ENCODE assay signal across 11 mouse cellular contexts in the genomic region with DNA sequence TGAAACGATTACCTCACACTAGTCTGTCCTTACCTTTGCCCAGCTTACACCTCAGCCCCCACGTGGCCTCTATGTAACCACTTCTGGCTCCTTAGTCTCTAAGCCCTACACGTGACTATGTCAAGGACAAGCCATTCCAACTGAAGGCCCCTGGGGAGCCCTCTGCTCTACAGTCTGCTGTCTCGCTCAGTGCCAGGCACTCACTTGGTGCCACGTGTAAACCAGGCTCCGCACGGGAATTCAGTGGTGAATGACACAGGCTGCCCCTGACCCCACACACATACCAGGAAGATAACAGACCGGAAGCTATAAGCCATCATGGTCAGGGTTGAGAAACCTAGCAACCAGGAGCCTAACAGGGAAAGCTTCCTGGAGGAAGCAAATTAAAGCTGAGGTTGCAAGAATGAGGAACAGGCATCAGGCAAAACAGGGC. TPM values are rescaled to one million over a fixed set of nuclear protein-coding genes. Genes with fewer than 3 reads are reported as not detected.
DNase-seq lines count a peak whose midpoint lies in the region; ATAC-seq and TF ChIP-seq lines count a peak whose summit lies in the region.
"Had no signal": no experiment of that assay in that cellular context is flagged by ENCODE, and none has a peak within 500 bp of the region (broad histone marks: within the 10 kb centered on the region; RNA-seq: fewer than 3 reads in every experiment).

No protein-coding gene starts in this region.

- no peak overlapping the region for H3K27ac ChIP-seq in heart, embryonic 15.5 days
- H3K27ac ChIP-seq in intestine, embryonic 15.5 days: no peak overlapping the region
- no peak overlapping the region for H3K27ac ChIP-seq in lung, postnatal 0 days (ENCODE audit: low read length)
- H3K27ac ChIP-seq: midbrain, embryonic 12.5 days had no signal

- 25% methylated on average over 8 of the region's 8 CpGs for WGBS in heart, embryonic 15.5 days
- WGBS in intestine, embryonic 15.5 days: 40% methylated on average over 8 of the region's 8 CpGs
- WGBS in lung, postnatal 0 days: 32% methylated on average over 8 of the region's 8 CpGs

- no peaks in the 10 kb centered on the region for H3K9me3 ChIP-seq in heart, embryonic 15.5 days (replicated peaks)
- H3K9me3 ChIP-seq in E14TG2a.4 (ENCODE audit: low read length): no peaks in the 10 kb centered on the region
- no peaks in the 10 kb centered on the region for H3K9me3 ChIP-seq in intestine, embryonic 15.5 days
- H3K9me3 ChIP-seq in lung, postnatal 0 days (ENCODE audit: low read length): no peaks in the 10 kb centered on the region

- H3K9ac ChIP-seq in heart, embryonic 15.5 days: no peak overlapping the region
- H3K9ac ChIP-seq in intestine, embryonic 15.5 days: no peak overlapping the region
- H3K9ac ChIP-seq in lung, postnatal 0 days (replicated peaks; ENCODE audit: low read depth): no peak overlapping the region
- H3K9ac ChIP-seq: midbrain, embryonic 12.5 days had no signal

- no peaks in the 10 kb centered on the region for H3K27me3 ChIP-seq in heart, embryonic 15.5 days
- no peaks in the 10 kb centered on the region for H3K27me3 ChIP-seq in E14TG2a.4 (ENCODE audit: insufficient read depth, low read length)
- no peaks in the 10 kb centered on the region for H3K27me3 ChIP-seq in intestine, embryonic 15.5 days (replicated peaks)
- no peaks in the 10 kb centered on the region for H3K27me3 ChIP-seq in lung, postnatal 0 days (replicated peaks; ENCODE audit: insufficient read depth, low read length)

- no peak for DNase-seq in heart, adult 18-20 months
- DNase-seq in lung, postnatal 0 days (ENCODE audit: low spot score): peak; percentile 91
- no peak for DNase-seq in cerebellum, postnatal 25 days
- no peak for DNase-seq in frontal cortex, adult 2 months (ENCODE audit: extremely low spot score in 1 of 2, low spot score in 1 of 2)
- DNase-seq in embryo, embryonic 11 days: no peak

- no peak overlapping the region for H3K4me2 ChIP-seq in heart, embryonic 15.5 days
- no peak overlapping the region for H3K4me2 ChIP-seq in intestine, embryonic 15.5 days (replicated peaks)
- no peak overlapping the region for H3K4me2 ChIP-seq in lung, postnatal 0 days (replicated peaks; ENCODE audit: low read depth, low read length)
- H3K4me2 ChIP-seq: midbrain, embryonic 12.5 days had no signal

- TF ChIP-seq EP300 in lung, postnatal 0 days (IDR thresholded peaks at IDR 0.05): no peak

- peak; percentile 42 for ATAC-seq in heart, embryonic 15.5 days (replicated peaks; ENCODE audit: insufficient number of reproducible peaks, insufficient read depth, low FRiP score, low read depth)
- ATAC-seq in intestine, embryonic 15.5 days: peak; percentile 89
- peak; percentile 98 for ATAC-seq in lung, postnatal 0 days

- peaks cover 12% of the 10 kb centered on the region for H3K4me1 ChIP-seq in heart, embryonic 15.5 days (replicated peaks)
- peaks cover 61% of the 10 kb centered on the region for H3K4me1 ChIP-seq in E14TG2a.4 (replicated peaks; ENCODE audit: low read depth, low read length)
- H3K4me1 ChIP-seq in intestine, embryonic 15.5 days (replicated peaks): peaks cover 21% of the 10 kb centered on the region
- peaks cover 7% of the 10 kb centered on the region for H3K4me1 ChIP-seq in lung, postnatal 0 days (ENCODE audit: insufficient read depth, low read depth, low read length)
- H3K4me1 ChIP-seq: midbrain, embryonic 12.5 days had no signal

- TF ChIP-seq CTCF in E14TG2a.4 (conservative IDR thresholded peaks at IDR 0.05; ENCODE audit: low read length): no peak
- no peak for TF ChIP-seq CTCF in lung, postnatal 0 days (IDR thresholded peaks at IDR 0.05)

- no peak overlapping the region for H3K4me3 ChIP-seq in heart, embryonic 15.5 days
- H3K4me3 ChIP-seq in E14TG2a.4 (replicated peaks; ENCODE audit: low read length): peak overlapping the region; percentile 32; the same call in 1 of the 2 replicates
- H3K4me3 ChIP-seq in intestine, embryonic 15.5 days (replicated peaks): no peak overlapping the region
- H3K4me3 ChIP-seq in lung, postnatal 0 days (ENCODE audit: low read depth, low read length): no peak overlapping the region
- H3K4me3 ChIP-seq: midbrain, embryonic 12.5 days had no signal

- H3K36me3 ChIP-seq in heart, embryonic 15.5 days: no peaks in the 10 kb centered on the region
- H3K36me3 ChIP-seq in E14TG2a.4 (ENCODE audit: insufficient read depth, low read length): no peaks in the 10 kb centered on the region
- H3K36me3 ChIP-seq in intestine, embryonic 15.5 days: no peaks in the 10 kb centered on the region
- no peaks in the 10 kb centered on the region for H3K36me3 ChIP-seq in lung, postnatal 0 days (ENCODE audit: insufficient read depth, low read length)
- H3K36me3 ChIP-seq: midbrain, embryonic 12.5 days had no signal

RNA-seq across cellular contexts. Expression of a gene that starts 20.6 kb away (rescaled TPM):
- polyA plus RNA-seq in heart, embryonic 15.5 days (2015; fragmentation: Nextera tagmentation; extraction: Ambion mirVana): 0.53 and 0.70 TPM in 2 replicates
- 1 to 10 TPM; 3.1 to 3.7 TPM for total RNA-seq in heart, adult 18-20 months (2021)
- 2.0 and 2.3 TPM in 2 replicates for polyA plus RNA-seq in intestine, embryonic 15.5 days (2015; fragmentation: Nextera tagmentation; extraction: Ambion mirVana)
- 0.79 and 0.83 TPM in 2 replicates for polyA plus RNA-seq in lung, postnatal 0 days (2015; fragmentation: Nextera tagmentation; extraction: Ambion mirVana)
- 5.2 and 5.6 TPM in 2 replicates for polyA plus RNA-seq in frontal cortex, adult 2 months (2012; rRNA removed)
- total RNA-seq: MEL; neutrophil, adult 5-6 weeks had no signal

RNA-seq across cellular contexts. Expression of a gene that starts 46.3 kb away (rescaled TPM):
- polyA plus RNA-seq in heart, embryonic 15.5 days (2015; fragmentation: Nextera tagmentation; extraction: Ambion mirVana): 2.7 and 4.2 TPM in 2 replicates
- total RNA-seq in heart, adult 18-20 months (2021): 1 to 10 TPM; 6.2 to 6.6 TPM
- polyA plus RNA-seq in intestine, embryonic 15.5 days (2015; fragmentation: Nextera tagmentation; extraction: Ambion mirVana): 6.7 and 7.2 TPM in 2 replicates
- polyA plus RNA-seq in lung, postnatal 0 days (2015; fragmentation: Nextera tagmentation; extraction: Ambion mirVana): 9.7 and 10.3 TPM in 2 replicates
- 2.3 and 2.6 TPM in 2 replicates for polyA plus RNA-seq in frontal cortex, adult 2 months (2012; rRNA removed)

RNA-seq across cellular contexts. Expression of a gene that starts 51.1 kb away (rescaled TPM):
- 0.05 and 0.06 TPM in 2 replicates for polyA plus RNA-seq in heart, embryonic 15.5 days (2015; fragmentation: Nextera tagmentation; extraction: Ambion mirVana)
- not detected for total RNA-seq in heart, adult 18-20 months (2021)
- polyA plus RNA-seq in intestine, embryonic 15.5 days (2015; fragmentation: Nextera tagmentation; extraction: Ambion mirVana): 0.06 and 0.08 TPM in 2 replicates
- 0.07 and 0.11 TPM in 2 replicates for polyA plus RNA-seq in lung, postnatal 0 days (2015; fragmentation: Nextera tagmentation; extraction: Ambion mirVana)
- polyA plus RNA-seq in frontal cortex, adult 2 months (2012; rRNA removed): 0.08 and 0.11 TPM in 2 replicates
- total RNA-seq: MEL; neutrophil, adult 5-6 weeks had no signal
- polyA plus RNA-seq: midbrain, embryonic 12.5 days had no signal

Comparison
In these comparisons a context has a peak if more than half of its experiments do, and no peak if none do; other contexts are left out.
1. ATAC-seq: peak in every context shown above with its lines; median percentile 98 in lung, postnatal 0 days; 89 in intestine, embryonic 15.5 days; 42 in heart, embryonic 15.5 days.